Mouse (Mus musculus): ENCODE measurements around the gene Map2k5. TPM values are rescaled to one million over a fixed set of nuclear protein-coding genes. Genes with fewer than 3 reads are reported as not detected.

Gene Map2k5
- polyA plus RNA-seq, 1 experiment = 15.3 TPM

GRCm38 (mm10) chr9:63183864-63184263 lies 193.8 kb downstream of the Map2k5 start:
- TF ChIP-seq FOSL1 (IDR thresholded peaks at IDR 0.05; ENCODE audit: insufficient read depth, low read length, poor library complexity, severe bottlenecking) = no peak
- TF ChIP-seq MYOD1 (IDR thresholded peaks at IDR 0.05; ENCODE audit: control insufficient read depth, insufficient read length, low read depth) = no peak
- no peak for TF ChIP-seq MAX (IDR thresholded peaks at IDR 0.05)
- TF ChIP-seq CEBPB (IDR thresholded peaks at IDR 0.05; ENCODE audit: low read depth) = no peak
- TF ChIP-seq MYOG (IDR thresholded peaks at IDR 0.05; ENCODE audit: control insufficient read depth, extremely low read depth, insufficient read length) = no peak
- no peak for TF ChIP-seq USF1 (IDR thresholded peaks at IDR 0.05; ENCODE audit: low read depth)
- no peak for TF ChIP-seq CTCF (IDR thresholded peaks at IDR 0.05; ENCODE audit: control insufficient read depth, insufficient read depth, insufficient read length)
- Histone ChIP-seq H3K79me2 (ENCODE audit: control insufficient read depth, insufficient read depth) (no peaks in the 10 kb centered on the region), H3ac (ENCODE audit: control insufficient read depth, insufficient read length, low read depth) (no peak overlapping the region), H3K36me3 (ENCODE audit: control insufficient read depth, insufficient read depth) (no peaks in the 10 kb centered on the region), H3K79me3 (ENCODE audit: low read depth) (no peaks in the 10 kb centered on the region), H3K27me3 (ENCODE audit: control insufficient read depth, insufficient read depth, insufficient read length) (no peaks in the 10 kb centered on the region), H3K4me3 (ENCODE audit: insufficient read depth, poor library complexity, severe bottlenecking) (no peak overlapping the region)

GRCm38 (mm10) chr9:63182306-63182960 lies 195.3 kb downstream of the Map2k5 start:
- H3K27me3 ChIP-seq (ENCODE audit: control insufficient read depth, insufficient read depth, insufficient read length) = no peaks in the 10 kb centered on the region
- no peaks in the 10 kb centered on the region for H3K36me3 ChIP-seq (ENCODE audit: control insufficient read depth, insufficient read depth)
- no peak overlapping the region for H3K4me3 ChIP-seq (ENCODE audit: insufficient read depth, poor library complexity, severe bottlenecking)
- no peaks in the 10 kb centered on the region for H3K79me2 ChIP-seq (ENCODE audit: control insufficient read depth, insufficient read depth)
- H3ac ChIP-seq (ENCODE audit: control insufficient read depth, insufficient read length, low read depth) = no peak overlapping the region
- no peak for TF ChIP-seq CTCF (IDR thresholded peaks at IDR 0.05; ENCODE audit: control insufficient read depth, insufficient read depth, insufficient read length)
- no peak for TF ChIP-seq MYOD1 (IDR thresholded peaks at IDR 0.05; ENCODE audit: control insufficient read depth, insufficient read length, low read depth)
- TF ChIP-seq MYOG (IDR thresholded peaks at IDR 0.05; ENCODE audit: control insufficient read depth, extremely low read depth, insufficient read length) = no peak
- TF ChIP-seq MAX (IDR thresholded peaks at IDR 0.05) = no peak
- TF ChIP-seq FOSL1 (IDR thresholded peaks at IDR 0.05; ENCODE audit: insufficient read depth, low read length, poor library complexity, severe bottlenecking) = no peak
- no peak for TF ChIP-seq CEBPB (IDR thresholded peaks at IDR 0.05; ENCODE audit: low read depth)
- no peak for TF ChIP-seq USF1 (IDR thresholded peaks at IDR 0.05; ENCODE audit: low read depth)
- H3K79me3 ChIP-seq (ENCODE audit: low read depth) = no peaks in the 10 kb centered on the region

- no peaks in the 10 kb centered on the region for H3K79me2 ChIP-seq (ENCODE audit: control insufficient read depth, insufficient read depth)
- no peaks in the 10 kb centered on the region for H3K27me3 ChIP-seq (ENCODE audit: control insufficient read depth, insufficient read depth, insufficient read length)
Measured at GRCm38 (mm10) chr9:63181337-63182178, 196.1 kb downstream of the Map2k5 start.

GRCm38 (mm10) chr9:63178296-63178695 lies 199.4 kb downstream of the Map2k5 start:
- Histone ChIP-seq H3K27me3 (ENCODE audit: control insufficient read depth, insufficient read depth, insufficient read length) (no peaks in the 10 kb centered on the region), H3K36me3 (ENCODE audit: control insufficient read depth, insufficient read depth) (no peaks in the 10 kb centered on the region), H3K4me3 (ENCODE audit: insufficient read depth, poor library complexity, severe bottlenecking) (no peak overlapping the region), H3K79me2 (ENCODE audit: control insufficient read depth, insufficient read depth) (no peaks in the 10 kb centered on the region), H3K79me3 (ENCODE audit: low read depth) (no peaks in the 10 kb centered on the region), H3ac (ENCODE audit: control insufficient read depth, insufficient read length, low read depth) (no peak overlapping the region)
- TF ChIP-seq FOSL1 (IDR thresholded peaks at IDR 0.05; ENCODE audit: insufficient read depth, low read length, poor library complexity, severe bottlenecking) (no peak), MYOG (IDR thresholded peaks at IDR 0.05; ENCODE audit: control insufficient read depth, extremely low read depth, insufficient read length) (no peak), CTCF (IDR thresholded peaks at IDR 0.05; ENCODE audit: control insufficient read depth, insufficient read depth, insufficient read length) (no peak), USF1 (IDR thresholded peaks at IDR 0.05; ENCODE audit: low read depth) (no peak), CEBPB (IDR thresholded peaks at IDR 0.05; ENCODE audit: low read depth) (no peak), MYOD1 (IDR thresholded peaks at IDR 0.05; ENCODE audit: control insufficient read depth, insufficient read length, low read depth) (no peak), MAX (IDR thresholded peaks at IDR 0.05) (no peak)

More at GRCm38 (mm10) chr9:63181337-63182178, 196.1 kb downstream of the Map2k5 start:
- H3K79me3 ChIP-seq (ENCODE audit: low read depth) = no peaks in the 10 kb centered on the region
- H3K4me3 ChIP-seq (ENCODE audit: insufficient read depth, poor library complexity, severe bottlenecking) = no peak overlapping the region
- H3K36me3 ChIP-seq (ENCODE audit: control insufficient read depth, insufficient read depth) = no peaks in the 10 kb centered on the region
- H3ac ChIP-seq (ENCODE audit: control insufficient read depth, insufficient read length, low read depth) = no peak overlapping the region
- no peak for TF ChIP-seq CEBPB (IDR thresholded peaks at IDR 0.05; ENCODE audit: low read depth)
- no peak for TF ChIP-seq MYOG (IDR thresholded peaks at IDR 0.05; ENCODE audit: control insufficient read depth, extremely low read depth, insufficient read length)
- no peak for TF ChIP-seq CTCF (IDR thresholded peaks at IDR 0.05; ENCODE audit: control insufficient read depth, insufficient read depth, insufficient read length)
- no peak for TF ChIP-seq MYOD1 (IDR thresholded peaks at IDR 0.05; ENCODE audit: control insufficient read depth, insufficient read length, low read depth)
- TF ChIP-seq USF1 (IDR thresholded peaks at IDR 0.05; ENCODE audit: low read depth) = no peak
- TF ChIP-seq FOSL1 (IDR thresholded peaks at IDR 0.05; ENCODE audit: insufficient read depth, low read length, poor library complexity, severe bottlenecking) = no peak
- no peak for TF ChIP-seq MAX (IDR thresholded peaks at IDR 0.05)

- Histone ChIP-seq H3K4me3 (ENCODE audit: insufficient read depth, poor library complexity, severe bottlenecking) (no peak overlapping the region), H3K79me2 (ENCODE audit: control insufficient read depth, insufficient read depth) (no peaks in the 10 kb centered on the region), H3ac (ENCODE audit: control insufficient read depth, insufficient read length, low read depth) (no peak overlapping the region), H3K36me3 (ENCODE audit: control insufficient read depth, insufficient read depth) (no peaks in the 10 kb centered on the region), H3K27me3 (ENCODE audit: control insufficient read depth, insufficient read depth, insufficient read length) (no peaks in the 10 kb centered on the region), H3K79me3 (ENCODE audit: low read depth) (no peaks in the 10 kb centered on the region)
- TF ChIP-seq USF1 (IDR thresholded peaks at IDR 0.05; ENCODE audit: low read depth) (no peak), FOSL1 (IDR thresholded peaks at IDR 0.05; ENCODE audit: insufficient read depth, low read length, poor library complexity, severe bottlenecking) (no peak), CEBPB (IDR thresholded peaks at IDR 0.05; ENCODE audit: low read depth) (no peak), MYOD1 (IDR thresholded peaks at IDR 0.05; ENCODE audit: control insufficient read depth, insufficient read length, low read depth) (no peak), MAX (IDR thresholded peaks at IDR 0.05) (no peak), CTCF (IDR thresholded peaks at IDR 0.05; ENCODE audit: control insufficient read depth, insufficient read depth, insufficient read length) (no peak), MYOG (IDR thresholded peaks at IDR 0.05; ENCODE audit: control insufficient read depth, extremely low read depth, insufficient read length) (no peak)
Measured at GRCm38 (mm10) chr9:63174001-63174721, 203.5 kb downstream of the Map2k5 start.
